Mouse (Mus musculus) ES-CJ7 (cell line): ENCODE data around the gene Dazap1.

ENCODE experiments used
- DNase-seq: peaks from one replicate; pipeline ENCODE4 v3.0.0; 2011; ENCODE audit warnings: low read depth, low spot score

Gene Dazap1

DNA sequence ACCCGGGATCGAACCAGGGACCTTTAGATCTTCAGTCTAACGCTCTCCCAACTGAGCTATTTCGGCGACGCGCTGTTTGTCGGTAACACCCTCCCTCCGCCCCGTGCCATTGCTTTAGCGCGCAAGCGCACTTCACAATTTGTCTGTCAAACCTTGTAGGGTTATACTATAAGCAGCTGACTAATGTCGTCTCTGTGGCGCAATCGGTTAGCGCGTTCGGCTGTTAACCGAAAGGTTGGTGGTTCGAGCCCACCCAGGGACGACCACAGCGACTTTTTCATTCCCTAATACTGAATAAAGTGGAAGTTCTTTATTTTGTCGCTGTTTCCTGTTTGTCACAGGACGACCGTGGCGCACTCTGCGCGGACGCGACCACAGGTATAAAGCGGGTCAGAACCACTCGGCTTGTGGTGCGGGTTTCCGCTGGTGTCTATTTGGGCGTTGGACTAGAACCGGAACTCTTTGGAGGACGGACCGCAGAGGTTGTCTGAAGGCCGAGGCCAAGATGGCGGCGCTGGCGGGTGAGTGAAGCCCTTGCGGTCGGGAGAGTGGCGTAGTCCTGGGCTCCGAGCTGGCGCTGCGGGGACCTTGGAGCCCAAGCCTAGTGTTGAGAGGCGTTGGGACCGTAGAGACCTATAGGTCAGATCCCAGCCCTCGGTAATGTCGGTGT is 12.2 kb upstream of the Dazap1 start, which contains the start of gene Ndufs7:
Gene Ndufs7 (plus strand): TSS at position 151 of the 670 bp plus-strand sequence.
- peak; percentile 97 for DNase-seq

DNA sequence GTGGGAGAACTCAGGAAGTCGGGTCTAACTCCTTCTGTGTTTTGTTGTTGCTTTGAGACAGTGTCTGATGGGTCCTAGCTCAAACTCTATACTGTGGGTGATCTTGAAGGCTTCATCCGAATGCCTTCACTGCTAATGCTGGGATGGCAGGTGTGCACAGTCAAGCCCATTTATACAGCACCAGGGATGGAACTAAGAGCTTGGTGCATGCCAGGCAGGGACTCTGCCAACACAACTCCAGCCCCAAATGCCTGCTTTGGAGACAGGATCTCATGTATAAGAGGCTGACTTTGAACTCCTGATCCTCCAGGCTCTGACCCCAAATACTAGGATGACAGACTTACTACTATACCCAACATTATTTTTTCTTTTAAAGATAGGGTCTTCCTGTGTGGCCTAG is 11.2 kb upstream of the Dazap1 start:
- DNase-seq = no peak

DNA sequence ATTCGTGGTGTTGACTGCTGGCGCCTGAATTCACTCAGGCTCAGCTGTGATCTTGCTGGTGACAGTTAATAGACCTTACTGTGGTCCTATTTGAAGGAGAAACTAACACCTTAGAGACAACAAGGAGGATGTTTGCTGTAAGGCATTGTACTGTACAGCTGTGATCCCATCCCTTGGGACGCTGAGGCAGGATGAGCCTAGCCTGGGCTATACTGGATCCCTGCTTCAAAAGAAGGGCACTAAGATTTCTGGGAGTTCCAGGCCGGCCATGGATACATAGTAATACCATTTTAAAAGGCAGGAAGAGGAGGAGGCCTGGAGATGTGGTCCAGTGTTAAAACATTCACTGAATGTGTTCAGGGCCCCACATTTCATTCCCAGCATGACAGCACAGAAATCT is 10.7 kb upstream of the Dazap1 start:
- DNase-seq = no peak

DNA sequence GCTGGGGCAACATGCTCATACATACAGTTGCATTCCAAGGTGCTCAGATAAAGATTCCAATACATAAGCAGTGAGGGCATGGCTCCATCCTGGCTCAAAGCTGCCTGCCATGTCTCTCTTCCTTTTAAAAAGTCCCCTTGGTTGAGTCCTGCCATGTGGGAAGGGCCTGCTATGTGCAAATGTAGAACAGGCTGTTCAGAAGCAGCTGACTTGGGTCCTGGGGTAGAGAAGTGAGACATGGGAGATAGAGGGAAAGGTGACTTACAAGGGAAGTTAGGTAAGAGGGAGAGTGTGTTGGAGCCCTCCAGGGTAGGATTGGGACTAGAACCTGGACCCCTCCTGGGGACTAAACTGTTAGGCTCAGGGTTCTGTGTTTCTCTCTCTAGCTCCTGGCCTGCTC is 9.3 kb upstream of the Dazap1 start:
- no peak for DNase-seq

DNA sequence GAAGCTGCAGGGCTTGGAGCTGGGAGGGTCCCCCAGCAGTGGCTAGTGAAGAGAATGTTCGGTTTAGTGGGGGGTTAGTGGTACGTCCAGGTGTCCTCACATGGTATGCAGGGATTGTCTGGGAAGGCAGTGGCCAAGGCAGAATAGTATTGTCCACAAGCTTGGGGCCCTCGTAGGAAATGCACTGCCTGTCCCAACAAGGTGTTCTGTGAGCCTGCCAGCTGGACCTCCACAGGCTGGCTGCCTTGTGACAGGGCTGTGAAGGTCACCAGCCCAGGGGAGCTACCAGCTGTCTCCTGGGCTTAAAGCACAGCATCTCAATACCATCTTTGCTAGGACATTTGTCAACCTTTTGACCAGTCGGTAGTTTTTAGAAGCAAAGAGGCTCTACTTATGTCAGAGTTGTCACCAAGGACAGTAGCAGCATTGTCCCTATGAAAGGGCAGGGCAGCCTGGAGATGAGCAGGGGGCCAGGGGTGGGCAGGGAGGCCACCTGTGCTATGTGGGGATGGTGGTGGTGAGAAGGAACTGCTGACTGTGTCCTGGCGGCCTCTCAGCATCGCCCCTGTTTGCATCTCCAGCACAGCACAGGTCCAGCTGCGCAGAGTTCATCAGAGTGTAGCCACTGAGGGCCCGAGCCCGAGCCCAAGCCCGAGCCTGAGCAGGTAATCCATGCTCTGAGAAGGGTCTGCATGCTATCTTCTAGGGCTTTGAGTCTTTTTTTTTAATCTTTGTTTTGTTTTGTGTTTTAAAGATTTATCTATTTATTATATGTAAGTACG is 8.6 kb upstream of the Dazap1 start:
- DNase-seq = no peak

DNA sequence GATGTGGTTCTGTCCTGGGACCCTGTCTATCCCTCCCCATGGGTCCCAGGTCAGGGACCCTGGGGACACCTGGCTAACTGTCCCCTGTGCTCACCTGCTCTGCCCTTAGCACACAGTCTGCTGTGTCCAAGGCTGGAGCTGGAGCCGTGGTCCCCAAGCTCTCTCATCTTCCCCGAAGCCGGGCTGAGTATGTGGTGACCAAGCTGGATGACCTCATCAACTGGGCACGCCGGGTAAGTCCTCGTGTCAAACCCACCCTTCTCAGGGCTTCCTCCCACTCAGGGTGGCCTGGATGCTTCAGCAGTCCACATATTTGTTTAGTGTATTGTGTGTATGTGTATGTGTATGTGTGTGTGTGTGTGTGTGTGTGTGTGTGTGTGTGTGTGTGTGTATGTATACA is 7.7 kb upstream of the Dazap1 start:
- DNase-seq = no peak

DNA sequence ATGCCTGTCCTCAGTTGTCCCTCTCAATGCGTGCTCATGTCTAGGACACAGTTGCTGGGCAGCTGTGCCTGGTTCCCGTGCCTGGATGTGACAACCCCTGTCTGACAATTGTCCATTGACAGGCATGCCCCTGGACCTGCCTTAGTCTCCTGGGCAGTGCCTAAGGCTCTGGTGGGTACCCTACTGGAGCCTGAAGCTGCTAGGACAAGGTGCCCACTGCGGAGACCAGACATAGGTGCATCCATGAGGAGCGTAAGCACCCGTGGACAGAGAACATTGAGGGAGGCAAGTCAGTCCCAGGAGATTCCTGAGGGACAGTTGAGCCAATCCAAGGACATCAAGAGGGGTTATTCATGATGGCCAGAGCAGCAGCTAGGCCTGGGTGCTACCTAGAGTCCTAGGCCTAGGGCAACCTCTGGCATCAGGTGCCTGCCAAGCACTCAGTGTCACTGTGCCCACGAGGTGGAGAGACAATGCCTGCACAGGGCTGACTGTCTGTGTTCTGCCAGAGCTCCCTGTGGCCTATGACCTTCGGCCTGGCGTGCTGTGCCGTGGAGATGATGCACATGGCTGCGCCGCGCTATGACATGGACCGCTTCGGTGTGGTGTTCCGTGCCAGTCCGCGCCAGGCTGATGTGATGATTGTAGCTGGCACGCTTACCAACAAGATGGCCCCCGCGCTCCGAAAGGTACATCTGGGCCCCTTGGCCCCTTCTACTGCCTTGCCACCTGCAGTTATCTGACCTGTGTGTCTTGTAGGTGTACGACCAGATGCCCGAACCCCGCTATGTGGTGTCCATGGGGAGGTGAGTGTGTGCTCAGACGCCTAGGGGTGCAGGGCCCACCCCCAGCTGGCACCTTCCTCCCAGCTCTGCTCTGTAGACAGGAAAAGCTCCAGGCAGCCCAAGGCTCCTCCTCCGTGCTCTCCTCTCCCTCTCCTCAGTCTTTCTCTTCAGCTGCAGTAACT is 6.7 kb upstream of the Dazap1 start:
- DNase-seq = no peak

DNA sequence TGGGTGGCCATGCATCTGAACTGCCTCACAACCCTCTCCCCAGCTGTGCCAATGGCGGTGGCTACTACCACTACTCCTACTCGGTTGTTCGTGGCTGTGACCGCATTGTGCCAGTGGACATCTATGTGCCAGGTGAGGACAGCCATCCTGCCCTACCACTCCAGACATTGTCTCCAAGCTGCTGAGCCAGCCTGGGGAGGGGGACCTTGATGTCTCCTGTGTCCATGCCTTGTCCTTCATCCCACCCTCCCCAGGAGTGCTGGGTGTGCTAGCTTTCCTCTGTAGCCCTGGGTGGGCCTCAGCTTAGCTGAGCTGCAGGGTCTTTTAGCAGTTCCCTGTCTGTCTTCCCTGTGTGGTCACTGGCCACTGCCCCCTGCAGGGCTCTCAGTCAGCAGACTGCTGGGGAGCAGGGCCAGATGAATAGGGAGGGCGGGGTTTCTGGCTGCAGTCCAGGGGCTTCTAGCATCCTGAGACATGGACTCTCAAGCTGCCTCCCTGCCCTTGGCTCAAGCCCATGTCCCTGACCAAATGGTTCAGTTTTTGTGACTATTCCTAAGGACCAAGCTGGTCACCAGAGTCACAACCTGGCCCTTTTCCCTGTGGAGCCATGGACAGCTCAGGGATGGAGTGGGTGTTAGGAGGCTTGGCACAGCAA is 5.3 kb upstream of the Dazap1 start:
- DNase-seq = no peak

DNA sequence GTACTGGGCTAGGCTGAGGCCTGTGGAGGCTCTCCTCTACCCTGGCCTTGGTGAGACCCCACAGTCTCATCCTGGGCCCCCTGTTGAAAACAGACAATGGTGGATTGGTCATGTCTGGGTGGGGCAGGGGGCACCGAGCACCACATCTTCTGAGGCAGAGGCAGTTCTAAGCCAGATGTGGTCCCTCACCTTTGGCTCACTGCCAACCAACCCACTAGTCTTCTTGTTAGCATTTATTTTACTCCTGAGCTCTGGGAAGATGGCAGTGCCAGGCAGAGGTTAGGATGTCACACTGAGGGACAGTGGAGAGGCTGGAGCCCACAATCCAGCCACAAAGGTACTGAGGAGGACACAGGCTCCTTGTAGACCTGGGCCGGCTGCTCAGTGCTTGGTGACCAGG is 3.4 kb upstream of the Dazap1 start:
- DNase-seq = no peak

DNA sequence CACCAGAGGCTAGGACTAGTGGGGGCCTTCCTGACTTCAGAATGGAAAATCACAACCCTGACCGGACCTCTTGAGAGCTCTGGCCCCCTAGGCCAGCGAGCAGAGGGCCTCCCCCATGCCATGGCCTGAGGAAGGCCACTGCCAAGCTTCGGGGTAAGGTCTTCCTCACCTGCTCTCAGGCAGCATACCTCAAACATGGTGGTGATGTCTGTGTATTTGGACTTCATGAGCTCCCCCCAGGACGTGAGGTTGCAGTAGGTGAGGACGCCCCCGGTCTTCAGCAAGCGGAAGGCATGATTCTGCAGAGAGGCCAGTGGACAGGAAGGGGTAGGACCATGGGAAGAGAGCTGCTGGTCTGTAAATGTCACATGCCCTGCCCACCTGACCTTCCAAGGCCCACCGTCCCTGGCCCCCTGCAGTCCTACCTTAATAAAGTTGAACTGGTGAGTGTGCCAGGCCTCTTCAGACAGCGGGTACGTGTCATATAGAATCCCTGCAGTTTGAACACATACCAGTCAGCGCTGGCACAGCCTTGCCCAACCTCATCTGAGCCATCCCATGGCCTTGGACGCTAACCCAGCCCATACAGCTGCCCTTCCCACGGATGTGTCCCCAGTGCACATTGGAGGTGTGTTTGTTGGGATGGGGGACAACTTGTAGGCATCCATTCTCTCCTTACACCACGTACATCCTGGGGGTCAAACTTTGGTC is 2.4 kb upstream of the Dazap1 start:
- DNase-seq = no peak

DNA sequence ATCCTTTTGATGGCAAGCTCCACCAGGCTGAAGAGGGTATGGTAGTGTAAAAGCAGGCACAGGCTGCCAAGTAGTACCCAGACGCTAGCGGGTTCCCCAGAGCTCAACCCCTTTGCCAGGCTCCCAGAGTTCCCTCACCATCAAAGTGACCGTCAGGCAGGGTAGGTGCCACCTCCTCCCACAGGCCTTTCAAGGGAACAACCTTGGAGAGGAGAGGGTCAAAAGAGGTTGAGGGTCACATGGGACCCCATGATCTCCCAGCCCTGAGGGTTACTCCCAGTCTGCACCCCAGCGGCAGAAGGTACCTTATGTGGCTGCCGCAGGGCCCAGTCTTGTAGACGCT is 1.9 kb upstream of the Dazap1 start:
- no peak for DNase-seq

DNA sequence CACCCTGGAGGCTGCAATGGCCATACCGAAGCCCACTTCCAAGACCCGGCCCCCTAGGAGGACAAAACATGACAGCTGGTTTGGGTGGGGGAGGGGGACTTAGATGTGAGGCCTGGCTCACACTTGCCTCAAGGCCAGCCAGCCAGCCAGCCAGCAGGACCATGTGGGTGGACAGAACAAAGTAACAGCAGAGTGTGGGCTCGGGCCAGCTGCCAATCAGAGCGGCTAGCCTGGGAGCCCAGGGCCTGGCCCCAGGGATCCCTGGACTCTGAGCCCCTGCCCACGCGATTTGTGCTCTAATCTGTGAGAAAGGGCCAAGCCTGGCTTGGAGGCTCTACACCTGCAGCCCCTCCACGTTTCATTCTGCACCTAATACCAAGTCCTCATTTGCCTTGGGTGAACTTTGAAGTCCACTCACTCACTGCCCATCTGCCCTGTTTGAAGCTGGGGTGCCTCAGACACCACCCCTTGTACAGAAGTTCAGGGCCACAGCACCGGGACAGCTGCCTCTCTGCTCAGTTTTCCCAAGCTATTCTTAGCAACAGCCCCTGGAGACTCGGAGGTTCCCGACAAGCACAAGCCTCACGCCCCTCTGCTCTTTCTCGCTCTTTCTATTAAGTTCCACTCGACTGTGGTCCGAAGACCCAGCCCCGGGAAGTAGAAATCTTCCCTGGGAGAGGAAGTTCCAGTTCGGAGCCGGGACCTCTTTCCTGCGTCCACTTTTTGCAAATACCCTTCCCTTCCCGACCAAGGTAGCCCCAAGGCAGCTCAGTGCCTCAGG is 1.2 kb upstream of the Dazap1 start:
- DNase-seq = no peak

DNA sequence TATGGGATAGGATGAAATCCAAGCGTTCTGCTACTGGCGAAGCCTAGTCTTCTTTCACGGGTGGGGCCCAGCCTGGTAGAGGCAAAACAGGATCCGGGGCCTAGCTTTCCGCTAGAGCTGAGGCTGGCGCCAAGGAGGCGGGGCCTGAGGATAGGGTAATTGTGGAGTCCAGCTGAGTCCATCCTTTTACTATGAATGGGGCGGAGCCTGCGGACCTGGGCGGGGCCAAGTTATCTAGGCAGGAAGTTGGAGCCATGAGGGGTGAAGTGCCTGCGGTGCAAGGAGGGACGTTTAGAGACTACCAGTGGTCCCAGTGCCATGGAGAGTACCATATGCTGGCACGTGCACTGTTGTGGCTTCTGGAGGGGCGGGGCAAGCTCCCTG is 291 bp downstream of the Dazap1 start:
- peak; percentile 93 for DNase-seq

DNA sequence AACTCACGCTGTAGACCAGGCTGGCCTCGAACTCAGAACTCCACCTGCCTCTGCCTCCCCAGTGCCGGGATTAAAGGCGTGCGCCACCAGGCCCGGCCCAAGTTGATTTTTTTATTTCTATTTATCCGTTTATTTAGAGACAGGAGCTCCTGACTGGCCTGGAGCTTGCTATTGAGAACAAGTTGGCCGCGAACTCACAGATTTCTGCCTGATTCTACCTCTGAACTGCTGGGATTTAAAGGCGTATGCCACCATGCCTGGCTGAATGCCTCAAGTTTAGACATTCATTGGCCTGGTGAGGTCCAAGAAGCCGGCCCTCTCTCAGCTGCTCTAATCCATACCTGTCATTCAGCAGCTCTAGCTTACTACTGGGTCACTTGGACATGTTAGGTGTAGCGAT is 883 bp downstream of the Dazap1 start:
- no peak for DNase-seq

DNA sequence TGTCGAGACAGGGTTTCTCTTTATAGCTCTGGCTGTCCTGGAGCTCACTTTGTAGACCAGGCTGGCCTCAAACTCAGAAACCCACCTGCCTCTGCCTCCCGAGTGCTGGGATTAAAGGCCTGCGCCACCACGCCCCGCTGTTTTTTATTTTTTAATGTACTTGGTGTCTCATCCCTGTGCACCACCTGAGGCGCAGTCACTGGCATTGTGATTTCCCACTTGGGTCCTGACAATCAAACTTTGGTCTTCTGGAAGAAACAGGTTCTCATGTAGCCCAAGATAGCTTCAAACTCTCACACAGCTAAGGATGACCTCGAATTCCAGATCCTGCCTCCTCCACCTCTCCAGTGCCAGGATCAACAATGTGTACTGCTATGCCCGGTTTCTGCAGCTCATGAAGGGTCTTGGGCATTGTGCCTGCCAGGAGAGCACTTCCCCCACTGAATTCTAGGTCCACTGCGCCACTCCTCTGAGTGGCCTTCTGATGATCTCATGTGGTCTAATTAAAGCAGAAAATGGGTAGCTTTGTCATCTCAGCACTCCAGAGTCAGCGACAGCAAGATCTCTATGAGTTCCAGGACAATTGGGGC is 1.6 kb downstream of the Dazap1 start:
- no peak for DNase-seq

DNA sequence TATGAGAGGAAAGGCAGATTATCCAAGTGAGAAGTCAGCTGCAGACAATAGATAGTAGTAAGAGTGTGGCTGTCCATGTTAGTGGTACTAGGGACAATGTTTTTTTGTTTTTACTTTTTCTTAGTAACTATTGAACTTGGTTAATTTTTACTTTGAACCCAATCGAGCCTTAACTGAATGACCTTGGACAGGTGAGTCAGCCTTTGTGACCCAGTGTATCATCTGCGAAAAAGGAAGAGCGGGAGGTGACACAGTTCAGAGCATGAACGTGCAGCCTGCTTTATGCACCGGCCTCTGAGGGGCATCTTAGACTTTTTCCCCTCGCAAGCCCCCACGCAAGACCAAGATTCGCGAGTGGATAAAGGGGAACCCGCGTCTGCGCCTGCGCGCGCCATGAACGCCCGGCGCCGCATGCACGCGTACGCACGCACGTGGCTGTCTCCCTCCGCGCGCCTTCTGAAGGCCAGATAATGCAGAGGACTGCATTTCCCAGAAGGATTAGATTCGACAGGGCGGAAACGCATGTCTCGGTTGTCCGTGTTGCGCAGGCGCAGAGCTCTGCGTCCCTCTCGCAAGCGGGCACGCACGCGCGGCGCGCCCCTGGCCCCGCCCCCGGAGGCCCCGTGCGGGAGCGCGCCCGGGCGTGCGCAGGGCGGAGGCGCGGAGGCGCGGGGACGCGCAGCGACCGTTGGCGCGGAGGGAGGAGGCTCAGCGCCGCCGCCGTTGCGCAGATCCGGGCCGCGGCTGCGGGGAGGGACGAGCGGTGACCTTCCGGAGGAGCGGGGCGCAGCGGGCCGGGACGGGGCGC is 3.3 kb downstream of the Dazap1 start:
- DNase-seq = peak; percentile 99

DNA sequence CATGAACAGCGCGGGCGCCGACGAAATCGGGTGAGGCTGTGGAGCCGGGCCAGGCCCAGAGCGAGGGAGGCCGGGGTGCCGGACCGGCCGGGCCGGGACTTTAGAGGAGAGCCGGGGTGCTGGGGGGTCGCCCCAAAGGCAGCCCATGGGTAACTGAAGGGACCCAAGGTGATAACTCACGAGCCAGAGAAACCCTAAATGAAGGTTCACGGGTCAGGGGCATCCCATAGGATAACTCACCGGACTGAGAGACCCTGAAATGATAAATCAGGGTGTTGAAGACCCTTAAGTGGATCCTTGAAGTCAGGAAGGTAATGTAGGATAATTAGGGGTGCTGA is 3.8 kb downstream of the Dazap1 start:
- no peak for DNase-seq

DNA sequence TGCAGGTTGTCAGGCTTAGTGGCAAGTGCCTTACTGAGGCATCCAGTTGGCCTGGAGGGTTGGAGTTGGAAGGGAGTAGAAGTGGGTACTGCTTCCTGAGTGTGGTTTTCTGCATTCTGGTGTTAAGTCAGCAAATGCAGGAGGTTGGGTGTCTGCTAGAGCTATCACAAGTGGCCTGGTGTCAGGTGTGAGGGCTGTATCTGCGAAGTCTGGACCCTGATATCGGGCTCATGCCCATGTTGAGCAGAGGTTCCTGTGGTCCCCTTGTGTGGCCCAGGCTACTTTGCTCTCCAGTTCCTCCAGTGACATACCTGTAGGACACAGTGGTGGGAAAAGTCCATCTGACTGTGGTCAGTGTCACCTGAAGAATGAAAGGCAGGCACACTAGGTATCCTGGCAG is 8.8 kb downstream of the Dazap1 start:
- DNase-seq = no peak

DNA sequence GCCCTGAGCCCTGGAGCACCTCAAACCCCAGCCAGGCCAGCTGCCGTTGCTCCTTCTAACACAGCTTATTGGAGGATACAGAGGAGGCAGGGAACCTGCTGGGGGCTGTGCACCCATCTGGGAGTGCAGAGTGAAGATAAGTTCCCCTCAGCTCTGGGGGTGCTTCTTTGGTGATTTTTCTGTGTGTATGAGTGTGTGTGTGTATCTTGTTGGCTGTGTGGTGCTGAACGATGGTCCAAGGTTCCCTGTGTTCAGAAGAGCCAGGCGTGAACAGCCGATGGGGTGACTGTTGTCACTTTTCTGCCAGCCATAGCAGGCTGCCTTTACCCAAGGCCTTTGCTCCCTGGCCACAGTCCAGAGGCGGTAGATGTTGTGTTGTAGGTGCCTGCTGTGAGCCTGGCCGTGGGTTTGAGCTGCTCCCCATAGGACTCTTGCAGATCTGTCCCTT is 9.5 kb downstream of the Dazap1 start:
- no peak for DNase-seq
